16 mouse cellular contexts compared by ENCODE assay signal in the genomic region with DNA sequence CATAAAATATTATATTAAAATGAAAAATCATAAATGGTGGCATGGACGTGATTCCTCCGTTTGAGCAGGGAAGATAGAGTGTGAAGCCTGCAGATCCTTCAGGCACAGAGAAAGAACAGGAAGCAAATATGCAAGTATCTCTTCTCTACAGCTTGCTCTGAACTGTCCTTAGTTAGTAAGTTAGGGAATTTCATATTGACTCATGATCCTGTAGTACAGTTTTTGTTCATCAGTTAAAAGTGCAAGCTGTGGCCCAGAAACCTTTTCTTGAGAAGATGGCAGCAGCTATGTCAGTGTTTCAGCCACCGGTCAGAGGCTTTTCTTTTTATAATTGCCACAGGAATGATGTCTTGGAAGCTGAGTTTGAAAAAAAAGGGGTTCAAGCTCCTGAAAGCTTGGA. TPM values are rescaled to one million over a fixed set of nuclear protein-coding genes. Genes with fewer than 3 reads are reported as not detected.
DNase-seq lines count a peak whose midpoint lies in the region; TF ChIP-seq lines count a peak whose summit lies in the region.
"Had no signal": no experiment of that assay in that cellular context is flagged by ENCODE, and none has a peak within 500 bp of the region (broad histone marks: within the 10 kb centered on the region; RNA-seq: fewer than 3 reads in every experiment).

No protein-coding gene starts in this region.

- H3K79me2 ChIP-seq in CH12.LX (replicated peaks; ENCODE audit: control insufficient read depth, extremely low read depth, insufficient read depth, poor library complexity, severe bottlenecking) = no peaks in the 10 kb centered on the region

- H3K9me3 ChIP-seq in CH12.LX (replicated peaks; ENCODE audit: low read length) = no peaks in the 10 kb centered on the region
- H3K9me3 ChIP-seq: G1E had no signal

- peaks cover 0 to 6% of the 10 kb centered on the region in 2 experiments; a peak in 1 of 4 replicates for H3K4me1 ChIP-seq in CH12.LX (ENCODE audit: control insufficient read depth in 1 of 2, insufficient read depth in 2 of 2)

- H3K36me3 ChIP-seq in CH12.LX (replicated peaks in 1 of 2; ENCODE audit: control insufficient read depth in 1 of 2, insufficient read depth in 1 of 2, low read length in 1 of 2) = no peaks in the 10 kb centered on the region
- H3K36me3 ChIP-seq: G1E had no signal

- no peak overlapping the region for H3K4me2 ChIP-seq in CH12.LX (ENCODE audit: insufficient read depth, low read depth, poor library complexity, severe bottlenecking)

- no peak for TF ChIP-seq RAD21 in CH12.LX (IDR thresholded peaks at IDR 0.05; ENCODE audit: low read depth, low read length)

- intact Hi-C loops in heart, postnatal 10 days (cut with DNase I) = no loop called here

- no peak overlapping the region for H3K4me3 ChIP-seq in CH12.LX (replicated peaks in 1 of 3; ENCODE audit: low read depth in 2 of 3, low read length in 2 of 3, poor library complexity in 1 of 3)

- TF ChIP-seq POLR2A in CH12.LX (IDR thresholded peaks at IDR 0.05; ENCODE audit: low read depth, low read length) = no peak

- no peaks in the 10 kb centered on the region for H3K27me3 ChIP-seq in CH12.LX (replicated peaks)

- H3K27ac ChIP-seq in CH12.LX (ENCODE audit: insufficient read depth, low read depth) = no peak overlapping the region

- in situ Hi-C loops in CH12.LX (cut with MboI; ENCODE audit: low pct_ligation_motif_present, low pct_unique_long_range_greater_than_20kb, low sequenced_read_pairs) = loop anchor here (25.0 kb wide), 1 partner anchor 193 kb away; the partner anchor contains the start of genes Gm10490, Gm10491 and Pcsk1n

- H3K9ac ChIP-seq in CH12.LX (ENCODE audit: insufficient read depth, low read depth) = no peak overlapping the region

- no peak for TF ChIP-seq CTCF in CH12.LX (conservative IDR thresholded peaks at IDR 0.05 in 1 of 2, IDR thresholded peaks at IDR 0.05 in 1 of 2; ENCODE audit: low read depth in 2 of 2, low read length in 2 of 2)

- dilution Hi-C loops in CH12.LX (cut with MboI; ENCODE audit: extremely low pct_ligation_motif_present, extremely low pct_unique_long_range_greater_than_20kb, low sequenced_read_pairs) = no loop called here

- peak; percentile 52 for TF ChIP-seq EP300 in CH12.LX (IDR thresholded peaks at IDR 0.05; ENCODE audit: low read length)

- DNase-seq in heart, adult 11 months = peak; percentile 2
- no peak for DNase-seq in heart, postnatal 10 days
- DNase-seq in CH12.LX (ENCODE audit: extremely low read depth) = no peak
- DNase-seq in kidney, adult 8-10 months = no peak
- DNase-seq: adrenal gland, adult 2 months; adrenal gland, adult 8-10 months; adrenal gland, postnatal 10 days; adrenal gland, postnatal 14 days; adrenal gland, postnatal 25 days; adrenal gland, postnatal 36 days; B cell, adult 2 months; cerebellum, adult 11 months; cerebellum, adult 11-12 months; cerebellum, adult 18-20 months; cerebellum, adult 2 months had no signal

TF ChIP-seq in CH12.LX, 34 proteins besides CTCF, POLR2A, EP300 and RAD21:
- no peak for TF ChIP-seq USF1 (IDR thresholded peaks at IDR 0.05; ENCODE audit: low read depth, low read length)
- no peak for TF ChIP-seq CHD1 (IDR thresholded peaks at IDR 0.05; ENCODE audit: low read depth, low read length)
- TF ChIP-seq POLR2AphosphoS2 (IDR thresholded peaks at IDR 0.05; ENCODE audit: low read depth, low read length) = no peak
- TF ChIP-seq ZMIZ1 (IDR thresholded peaks at IDR 0.05; ENCODE audit: low read depth, low read length) = no peak
- TF ChIP-seq TCF12 (IDR thresholded peaks at IDR 0.05; ENCODE audit: low read depth, low read length) = no peak
- TF ChIP-seq JUN (IDR thresholded peaks at IDR 0.05; ENCODE audit: insufficient read depth, low read depth, low read length) = 0 out of 2 replicates have a peak, but pooled peaks have one; percentile 21
- 0 out of 2 replicates have a peak, but pooled peaks have one; percentile 33 for TF ChIP-seq JUND (conservative IDR thresholded peaks at IDR 0.05; ENCODE audit: low read depth, low read length)
- no peak for TF ChIP-seq ZKSCAN1 (IDR thresholded peaks at IDR 0.05; ENCODE audit: borderline replicate concordance, low read depth, low read length)
- TF ChIP-seq SIN3A (IDR thresholded peaks at IDR 0.05; ENCODE audit: low read length) = no peak
- peak; percentile 51; the same call in 1 of the 2 replicates for TF ChIP-seq IRF4 (IDR thresholded peaks at IDR 0.05; ENCODE audit: low read depth, low read length)
TF ChIP-seq in CH12.LX: peak in this region for 3.

RNA-seq across cellular contexts. Expression of gene Was, which starts 14.7 kb away (rescaled TPM):
- 1 to 10 TPM; 2.3 to 3.0 TPM for total RNA-seq in heart, postnatal 10 days (2021)
- total RNA-seq in CH12.LX (2012; rRNA removed) = 47.0 and 58.1 TPM in 2 replicates
- total RNA-seq in CH12.LX (2014; rRNA removed) = 53.9 and 63.5 TPM in 2 replicates
- 75.6 and 83.7 TPM in 2 replicates for polyA plus RNA-seq in CH12.LX (2012; ENCODE audit: insufficient read length, low read depth)

RNA-seq across cellular contexts. Expression of gene Wdr13, which starts 27.7 kb away (rescaled TPM):
- 10 to 100 TPM; 79.1 to 79.3 TPM for total RNA-seq in heart, postnatal 10 days (2021)
- total RNA-seq in CH12.LX (2012; rRNA removed) (9.3 and 11.9 TPM in 2 replicates), CH12.LX (2014; rRNA removed) (7.6 and 9.4 TPM in 2 replicates)
- polyA plus RNA-seq in CH12.LX (2012; ENCODE audit: insufficient read length, low read depth) = 12.7 and 13.0 TPM in 2 replicates

RNA-seq across cellular contexts. Expression of gene Suv39h1, which starts 30.5 kb away (rescaled TPM):
- total RNA-seq in heart, postnatal 10 days (2021) = 1 to 10 TPM; 8.3 to 8.8 TPM
- total RNA-seq in CH12.LX (2012; rRNA removed) = 40.6 and 46.4 TPM in 2 replicates
- 71.5 and 73.7 TPM in 2 replicates for total RNA-seq in CH12.LX (2014; rRNA removed)
- 48.4 and 51.4 TPM in 2 replicates for polyA plus RNA-seq in CH12.LX (2012; ENCODE audit: insufficient read length, low read depth)

RNA-seq across cellular contexts. Expression of gene Rbm3, which starts 40.7 kb away (rescaled TPM):
- 100 to 1,000 TPM; 341 to 398 TPM for total RNA-seq in heart, postnatal 10 days (2021)
- total RNA-seq in CH12.LX (2012; rRNA removed) (681 and 877 TPM in 2 replicates), CH12.LX (2014; rRNA removed) (2,152 and 2,409 TPM in 2 replicates)
- 639 and 778 TPM in 2 replicates for polyA plus RNA-seq in CH12.LX (2012; ENCODE audit: insufficient read length, low read depth)

Comparison
In these comparisons a context has a peak if more than half of its experiments do, and no peak if none do; other contexts are left out.
1. RNA of gene Was, which starts 14.7 kb away (total RNA-seq): 47.0 to 63.5 TPM in CH12.LX; 2.3 to 3.0 TPM in heart, postnatal 10 days; every median in the first group is over 10 times any median in the second.
2. RNA of gene Wdr13, which starts 27.7 kb away (total RNA-seq): 79.1 to 79.3 TPM in heart, postnatal 10 days; 7.6 to 11.9 TPM in CH12.LX; every median in the first group is over 4 times any median in the second.
3. RNA of gene Suv39h1, which starts 30.5 kb away (total RNA-seq): 40.6 to 73.7 TPM in CH12.LX; 8.3 to 8.8 TPM in heart, postnatal 10 days; every median in the first group is over 4 times any median in the second.